Mouse (Mus musculus): ENCODE measurements around the gene Ccdc70. TPM values are rescaled to one million over a fixed set of nuclear protein-coding genes. Genes with fewer than 3 reads are reported as not detected.

Ccdc70 gene
- polyA plus RNA-seq, 1 experiment = not detected

DNA sequence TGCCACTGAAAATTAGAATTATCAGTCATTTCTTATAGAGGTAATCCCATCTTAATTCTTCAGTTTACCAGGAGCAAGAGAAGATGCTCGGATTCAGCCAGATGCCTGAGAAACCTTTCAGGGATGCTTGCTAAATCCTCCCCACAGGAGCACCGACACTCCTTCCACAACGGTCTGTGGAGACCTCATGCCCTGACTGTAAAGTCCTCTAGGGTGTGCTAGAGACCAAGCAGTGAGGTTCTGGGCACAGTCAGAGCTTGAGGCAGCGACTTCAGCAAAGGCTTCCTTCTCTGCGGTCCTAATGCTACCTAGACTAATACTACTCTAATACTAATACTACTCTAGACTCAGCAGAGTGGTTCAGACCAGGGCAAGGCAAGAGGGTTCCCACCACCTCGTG, 22.6 kb downstream of the Ccdc70 start:
- peak; percentile 66 for DNase-seq (ENCODE audit: low read depth)
- TF ChIP-seq CTCF (IDR thresholded peaks at IDR 0.05; ENCODE audit: borderline replicate concordance, extremely low read depth, insufficient read depth, insufficient read length) = peak; percentile 77
- TF ChIP-seq POLR2A (IDR thresholded peaks at IDR 0.05; ENCODE audit: borderline replicate concordance, extremely low read depth, insufficient read depth, insufficient read length, poor library complexity, severe bottlenecking) = no peak

GRCm38 (mm10) chr8:21995181-21995580, 25.6 kb downstream of the Ccdc70 start:
- peak; percentile 3 for DNase-seq (ENCODE audit: low read depth)
- no peak for TF ChIP-seq CTCF (IDR thresholded peaks at IDR 0.05; ENCODE audit: borderline replicate concordance, extremely low read depth, insufficient read depth, insufficient read length)

- DNase-seq (ENCODE audit: low read depth) = no peak
- TF ChIP-seq POLR2A (IDR thresholded peaks at IDR 0.05; ENCODE audit: borderline replicate concordance, extremely low read depth, insufficient read depth, insufficient read length, poor library complexity, severe bottlenecking) (no peak), CTCF (IDR thresholded peaks at IDR 0.05; ENCODE audit: borderline replicate concordance, extremely low read depth, insufficient read depth, insufficient read length) (no peak)
Observed at GRCm38 (mm10) chr8:22004750-22005522, 35.4 kb downstream of the Ccdc70 start.

DNA sequence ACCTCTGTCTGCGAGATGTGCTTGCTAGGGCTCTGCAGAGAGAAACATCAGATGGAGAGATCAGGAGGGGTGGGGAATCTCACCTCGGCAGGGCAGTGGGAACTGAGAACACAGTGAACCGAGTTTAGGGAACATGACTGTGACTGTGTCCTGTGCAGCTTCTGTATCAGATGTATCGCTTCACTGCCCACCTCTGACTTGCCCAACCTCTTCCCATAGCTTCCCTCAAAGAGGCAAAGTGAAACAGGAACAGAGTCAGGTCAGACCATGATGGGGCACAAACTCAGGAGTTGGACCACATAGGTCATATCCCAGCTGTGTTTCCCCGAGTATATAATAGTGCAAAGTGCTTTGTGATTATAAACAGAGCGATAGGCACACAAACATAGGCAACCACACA, 36.8 kb downstream of the Ccdc70 start:
- no peak for DNase-seq (ENCODE audit: low read depth)
- no peak for TF ChIP-seq CTCF (IDR thresholded peaks at IDR 0.05; ENCODE audit: borderline replicate concordance, extremely low read depth, insufficient read depth, insufficient read length)
- no peak for TF ChIP-seq POLR2A (IDR thresholded peaks at IDR 0.05; ENCODE audit: borderline replicate concordance, extremely low read depth, insufficient read depth, insufficient read length, poor library complexity, severe bottlenecking)

DNA sequence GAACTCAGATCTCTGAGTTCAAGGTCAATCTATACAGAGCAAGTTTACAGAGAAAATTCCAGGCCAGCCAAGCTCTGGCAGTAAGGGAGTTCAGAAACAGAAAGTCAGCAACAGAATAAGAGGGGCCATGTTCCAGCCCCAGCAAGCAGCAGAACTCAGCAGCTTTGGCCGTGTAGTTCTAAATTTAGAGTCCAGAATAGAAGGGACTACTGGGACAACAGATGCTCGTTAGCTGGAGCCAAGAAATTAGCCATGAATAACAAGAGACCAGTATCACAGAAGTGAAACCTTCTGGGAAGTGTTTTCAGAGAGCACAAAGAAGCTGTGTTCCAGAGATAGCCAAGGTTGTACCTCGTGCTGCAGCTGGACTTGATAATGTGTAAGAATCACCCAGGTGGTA, 39.8 kb downstream of the Ccdc70 start:
- TF ChIP-seq POLR2A (IDR thresholded peaks at IDR 0.05; ENCODE audit: borderline replicate concordance, extremely low read depth, insufficient read depth, insufficient read length, poor library complexity, severe bottlenecking) (no peak), CTCF (IDR thresholded peaks at IDR 0.05; ENCODE audit: borderline replicate concordance, extremely low read depth, insufficient read depth, insufficient read length) (no peak)
- DNase-seq (ENCODE audit: low read depth) = no peak

DNA sequence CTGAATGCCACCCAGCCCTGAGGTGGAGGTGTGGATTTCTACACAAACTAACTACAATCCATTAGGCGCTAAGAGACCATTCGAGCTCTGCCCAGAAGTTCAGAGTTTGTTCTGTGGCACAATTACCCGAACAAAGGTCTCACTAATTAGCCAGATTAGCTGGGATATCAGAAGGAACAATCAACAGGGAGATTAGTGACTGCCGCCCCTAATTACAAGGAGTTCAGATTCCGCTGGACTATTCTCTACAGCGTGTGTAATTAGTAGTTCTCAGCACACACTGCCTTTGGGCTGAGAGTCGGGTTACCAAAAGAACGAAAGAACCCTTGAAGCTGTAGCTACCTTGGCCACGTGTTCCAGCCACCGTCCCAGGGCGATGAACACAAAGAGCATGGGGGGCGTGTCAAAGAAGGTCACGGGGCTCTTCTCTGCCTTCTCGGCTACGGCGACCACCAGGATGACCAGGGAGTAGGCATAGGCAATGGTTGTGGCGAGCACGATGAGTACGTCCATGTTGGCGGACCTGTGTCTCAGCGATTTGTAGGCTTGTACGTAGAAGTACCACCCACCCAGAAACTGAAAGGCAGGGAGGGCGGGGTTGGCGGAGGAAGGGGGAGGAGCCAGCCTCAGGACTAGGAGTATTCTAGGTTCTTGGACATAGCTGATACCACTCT, 43.6 kb downstream of the Ccdc70 start:
- TF ChIP-seq CTCF (IDR thresholded peaks at IDR 0.05; ENCODE audit: borderline replicate concordance, extremely low read depth, insufficient read depth, insufficient read length) (no peak), POLR2A (IDR thresholded peaks at IDR 0.05; ENCODE audit: borderline replicate concordance, extremely low read depth, insufficient read depth, insufficient read length, poor library complexity, severe bottlenecking) (no peak)
- DNase-seq (ENCODE audit: low read depth) = peak; percentile 31

- peak; percentile 19 for DNase-seq (ENCODE audit: low read depth)
- TF ChIP-seq CTCF (IDR thresholded peaks at IDR 0.05; ENCODE audit: borderline replicate concordance, extremely low read depth, insufficient read depth, insufficient read length) = no peak
- no peak for TF ChIP-seq POLR2A (IDR thresholded peaks at IDR 0.05; ENCODE audit: borderline replicate concordance, extremely low read depth, insufficient read depth, insufficient read length, poor library complexity, severe bottlenecking)
Observed at GRCm38 (mm10) chr8:22017731-22018130, 48.2 kb downstream of the Ccdc70 start.

DNA sequence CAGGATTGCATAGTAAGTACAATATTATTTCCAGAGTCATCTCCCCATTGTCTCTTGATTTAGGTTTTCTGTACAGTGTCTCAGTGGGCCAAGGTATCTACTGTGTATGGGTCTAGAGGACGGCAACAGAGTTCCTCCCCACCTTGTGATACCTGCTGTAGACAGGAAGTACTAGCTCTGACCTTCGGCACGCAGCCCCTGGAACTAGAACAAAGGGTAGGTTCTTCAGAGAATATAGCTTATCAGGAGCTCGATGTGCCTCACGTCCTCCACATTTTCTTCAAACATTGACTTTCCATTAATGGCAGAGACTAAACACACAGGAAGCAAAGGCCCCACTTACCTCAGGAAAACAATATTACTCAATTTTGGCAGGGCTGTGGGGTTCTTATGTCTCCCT, 49.9 kb downstream of the Ccdc70 start:
- no peak for DNase-seq (ENCODE audit: low read depth)
- TF ChIP-seq POLR2A (IDR thresholded peaks at IDR 0.05; ENCODE audit: borderline replicate concordance, extremely low read depth, insufficient read depth, insufficient read length, poor library complexity, severe bottlenecking) (no peak), CTCF (IDR thresholded peaks at IDR 0.05; ENCODE audit: borderline replicate concordance, extremely low read depth, insufficient read depth, insufficient read length) (no peak)

DNA sequence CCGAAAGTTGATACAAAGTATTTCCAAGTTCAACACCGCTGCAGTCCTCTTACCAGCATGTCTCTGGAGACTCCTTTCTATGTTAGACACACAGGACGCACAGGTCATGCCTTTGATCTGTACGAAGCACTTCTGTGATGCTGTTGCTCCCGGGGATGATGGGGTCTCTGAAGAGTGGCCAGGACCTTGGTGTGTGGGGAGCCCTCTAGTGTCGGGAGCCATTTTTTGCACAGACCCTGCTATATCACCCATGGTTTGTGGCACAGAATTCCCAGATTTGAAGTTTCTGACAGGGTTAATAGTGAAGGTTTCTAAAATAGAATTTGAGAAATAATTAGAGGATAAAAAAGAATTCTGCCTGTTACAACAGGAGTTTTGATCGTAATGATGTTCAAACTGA, 52.7 kb downstream of the Ccdc70 start:
- DNase-seq (ENCODE audit: low read depth) = no peak
- TF ChIP-seq POLR2A (IDR thresholded peaks at IDR 0.05; ENCODE audit: borderline replicate concordance, extremely low read depth, insufficient read depth, insufficient read length, poor library complexity, severe bottlenecking) (no peak), CTCF (IDR thresholded peaks at IDR 0.05; ENCODE audit: borderline replicate concordance, extremely low read depth, insufficient read depth, insufficient read length) (peak; percentile 23; the same call in 1 of the 2 replicates)

Other genes starting within 250 kb of the Ccdc70 start
- gene Defa24, start 235.3 kb upstream of the Ccdc70 start, polyA plus RNA-seq (2012; rRNA removed) = not detected in 2 replicates
- gene Defb50, start 146.2 kb upstream of the Ccdc70 start, polyA plus RNA-seq (2012; rRNA removed) = not detected in 2 replicates
- gene Defb2, start 129.8 kb upstream of the Ccdc70 start, polyA plus RNA-seq (2012; rRNA removed) = not detected in 2 replicates
- not detected in 2 replicates for gene Defb10, start 110.9 kb upstream of the Ccdc70 start, polyA plus RNA-seq (2012; rRNA removed)
- not detected in 2 replicates for gene Defb9, start 84.4 kb upstream of the Ccdc70 start, polyA plus RNA-seq (2012; rRNA removed)
- gene Defb11, start 63.4 kb upstream of the Ccdc70 start, polyA plus RNA-seq (2012; rRNA removed) = 9.1 and 15.4 TPM in 2 replicates
- not detected in 2 replicates for gene Defb15, start 37.1 kb upstream of the Ccdc70 start, polyA plus RNA-seq (2012; rRNA removed)
- not detected in 2 replicates for gene Defb35, start 31.4 kb upstream of the Ccdc70 start, polyA plus RNA-seq (2012; rRNA removed)
- gene Defb13, start 23.0 kb upstream of the Ccdc70 start, polyA plus RNA-seq (2012; rRNA removed) = not detected in 2 replicates
- not detected in 2 replicates for gene Fam90a1a, start 11.1 kb upstream of the Ccdc70 start, polyA plus RNA-seq (2012; rRNA removed)
- 2.1 and 2.5 TPM in 2 replicates for gene Atp7b, start 90.5 kb downstream of the Ccdc70 start, polyA plus RNA-seq (2012; rRNA removed)
- 10.0 and 14.8 TPM in 2 replicates for gene Alg11, start 90.9 kb downstream of the Ccdc70 start, polyA plus RNA-seq (2012; rRNA removed)
- 0.57 and 0.79 TPM in 2 replicates for gene Nek5, start 155.3 kb downstream of the Ccdc70 start, polyA plus RNA-seq (2012; rRNA removed)
- gene Nek3, start 196.7 kb downstream of the Ccdc70 start, polyA plus RNA-seq (2012; rRNA removed) = 7.6 and 7.7 TPM in 2 replicates
- gene Ckap2, start 216.0 kb downstream of the Ccdc70 start, polyA plus RNA-seq (2012; rRNA removed) = 16.7 and 23.6 TPM in 2 replicates
- gene Vps36, start 223.0 kb downstream of the Ccdc70 start, polyA plus RNA-seq (2012; rRNA removed) = 21.3 and 29.2 TPM in 2 replicates

Measured in brain, embryonic 14.5 days (tissue).